Mouse (Mus musculus) liver, embryonic 14.5 days (tissue): ENCODE results near the gene Rbm6. TPM values are rescaled to one million over a fixed set of nuclear protein-coding genes. Genes with fewer than 3 reads are reported as not detected.
A peak's percentile ranks its signal among the peaks of the same experiment; 100 is the strongest.

ENCODE experiments used
- ATAC-seq: fragments of 200-750 bp; cut with Nextera tagmentation; 2 replicates; pipeline ENCODE4 v1.8.0; 2017; ENCODE audit warnings: moderate number of reproducible peaks, mild to moderate bottlenecking, moderate library complexity; ENCODE audit not compliant: insufficient read depth
- DNase-seq, 3 experiments: peaks; one replicate each; pipeline ENCODE4 v3.0.0-alpha.2; 2012 to 2013; ENCODE audit warnings: low read depth in 3 of 3, low spot score in 3 of 3
- H3K27ac ChIP-seq: fragments of 300-500 bp; sonication (generic); 2 replicates; pipeline ENCODE4 v1.5.1; 2014; ENCODE audit warnings: moderate library complexity, mild to moderate bottlenecking, control low read depth, inconsistent platforms
- H3K27me3 ChIP-seq: fragments of 300-500 bp; sonication (generic); 2 replicates; pipeline ENCODE4 v1.6.1; 2014; ENCODE audit warnings: mild to moderate bottlenecking, low read length, moderate library complexity; ENCODE audit not compliant: control insufficient read depth, insufficient read depth
- H3K36me3 ChIP-seq: fragments of 300-500 bp; sonication (generic); replicated peaks from 2 replicates; pipeline ENCODE4 v1.6.1; 2014; ENCODE audit warnings: low read depth; ENCODE audit not compliant: control insufficient read depth, insufficient read depth
- H3K4me1 ChIP-seq, 2 experiments: fragments of 200-500 bp in 1 of 2; fragments of 300-500 bp in 1 of 2; sonication (generic) in 1 of 2; replicated peaks; 2 replicates each; pipeline ENCODE4 v1.6.1; 2012 to 2014; ENCODE audit warnings: antibody characterized with exemption in 1 of 2, inconsistent platforms in 1 of 2, low read length in 1 of 2; ENCODE audit not compliant: control insufficient read depth in 2 of 2, insufficient read depth in 2 of 2
- H3K4me2 ChIP-seq: fragments of 300-500 bp; sonication (generic); 2 replicates; pipeline ENCODE4 v1.6.1; 2014; ENCODE audit warnings: low read depth, mild to moderate bottlenecking, control low read depth, moderate library complexity
- H3K4me3 ChIP-seq, 2 experiments: fragments of 200-500 bp in 1 of 2; fragments of 300-500 bp in 1 of 2; sonication (generic) in 1 of 2; 2 replicates each; pipeline ENCODE4 v1.5.1; 2012 to 2014; ENCODE audit warnings: low read depth in 2 of 2, low read length in 2 of 2, mild to moderate bottlenecking in 2 of 2, control low read depth in 1 of 2, inconsistent platforms in 1 of 2, moderate library complexity in 1 of 2; ENCODE audit not compliant: insufficient read depth in 1 of 2
- H3K9ac ChIP-seq: fragments of 300-500 bp; sonication (generic); replicated peaks from 2 replicates; pipeline ENCODE4 v1.6.1; 2014; ENCODE audit warnings: mild to moderate bottlenecking, control low read depth, moderate library complexity
- H3K9me3 ChIP-seq: fragments of 300-500 bp; sonication (generic); 2 replicates; pipeline ENCODE4 v1.6.1; 2016; ENCODE audit warnings: low read length, mixed read lengths; ENCODE audit not compliant: control insufficient read depth
- CTCF ChIP-seq: IDR thresholded peaks from 2 replicates; pipeline ENCODE4 v1.5.1; 2016; ENCODE audit warnings: antibody characterized with exemption, low read depth, control low read depth
- EP300 ChIP-seq: IDR thresholded peaks from 2 replicates; pipeline ENCODE4 v1.6.1; 2016; ENCODE audit warnings: antibody characterized with exemption, low read depth
- WGBS: fragments of 180-500 bp; shearing (Covaris S2); extraction: QIAGEN DNeasy Blood & Tissue Kit; methylation state at CpG from one replicate; pipeline ENCODE4 v1.1.7; 2014; ENCODE audit not compliant: insufficient replicate concordance; 5-methylcytosine and 5-hydroxymethylcytosine counted together
- polyA plus RNA-seq, 2 experiments: library from polyadenylated mRNA; depleted of rRNA in 1 of 2; stranded (reverse) in 1 of 2; unstranded in 1 of 2; fragments of >200 nt; fragmentation: Nextera tagmentation in 1 of 2; extraction: Ambion mirVana in 1 of 2; gene quantifications; 2 replicates each; pipeline versions ENCODE4 v1.2.1 to v1.2.3; 2012 to 2014

Rbm6 gene
- polyA plus RNA-seq, 2 experiments = 18.9 to 20.9 TPM

- ATAC-seq = no peak
- Histone ChIP-seq H3K36me3 (peaks cover 17% of the 10 kb centered on the region), H3K4me3 (no peak overlapping the region), H3K27ac (no peak overlapping the region), H3K4me1 (no peaks in the 10 kb centered on the region), H3K9ac (no peak overlapping the region), H3K9me3 (no peaks in the 10 kb centered on the region), H3K27me3 (no peaks in the 10 kb centered on the region), H3K4me2 (no peak overlapping the region)
- no peak for DNase-seq
- 81% methylated on average over 7 of the region's 7 CpGs for WGBS
- TF ChIP-seq CTCF = no peak
These were observed 24.1 kb downstream of the Rbm6 start for GRCm38 (mm10) chr9:107848922-107849321.

- WGBS = 76% methylated on average over 2 of the region's 2 CpGs
- no peak for DNase-seq
- Histone ChIP-seq H3K4me2 (no peak overlapping the region), H3K27ac (no peak overlapping the region), H3K4me3 (no peak overlapping the region), H3K9me3 (no peaks in the 10 kb centered on the region), H3K36me3 (peaks cover 12% of the 10 kb centered on the region), H3K27me3 (no peaks in the 10 kb centered on the region), H3K4me1 (no peaks in the 10 kb centered on the region), H3K9ac (no peak overlapping the region)
- no peak for TF ChIP-seq CTCF
- no peak for TF ChIP-seq EP300
- no peak for ATAC-seq
These were observed 30.3 kb downstream of the Rbm6 start for GRCm38 (mm10) chr9:107842709-107843108.

- ATAC-seq = no peak
- H3K4me2 ChIP-seq = no peak overlapping the region
These were observed 34.2 kb downstream of the Rbm6 start for GRCm38 (mm10) chr9:107838869-107839268.

GRCm38 (mm10) chr9:107833826-107834225 lies 39.2 kb downstream of the Rbm6 start:
- ATAC-seq (no peak), DNase-seq (no peak)
- Histone ChIP-seq H3K4me3 (no peak overlapping the region), H3K4me1 (no peaks in the 10 kb centered on the region; a peak in 1 of 4 replicates), H3K27ac (no peak overlapping the region), H3K27me3 (no peaks in the 10 kb centered on the region), H3K9ac (no peak overlapping the region), H3K4me2 (no peak overlapping the region), H3K9me3 (no peaks in the 10 kb centered on the region), H3K36me3 (peaks cover 17% of the 10 kb centered on the region)
- TF ChIP-seq EP300 (no peak), CTCF (no peak)
- WGBS = 76% methylated on average over 3 of the region's 3 CpGs

More at GRCm38 (mm10) chr9:107838869-107839268, 34.2 kb downstream of the Rbm6 start:
- Histone ChIP-seq H3K27me3 (no peaks in the 10 kb centered on the region), H3K4me3 (no peak overlapping the region), H3K27ac (no peak overlapping the region), H3K4me1 (no peaks in the 10 kb centered on the region), H3K9ac (no peak overlapping the region), H3K9me3 (no peaks in the 10 kb centered on the region), H3K36me3 (peaks cover 3% of the 10 kb centered on the region)
- no peak for DNase-seq
- TF ChIP-seq EP300 (no peak), CTCF (no peak)
- WGBS = 91% methylated on average over 1 of the region's 1 CpGs

- Histone ChIP-seq H3K4me3 (no peak overlapping the region), H3K4me2 (no peak overlapping the region), H3K9ac (no peak overlapping the region), H3K9me3 (no peaks in the 10 kb centered on the region), H3K27me3 (no peaks in the 10 kb centered on the region), H3K36me3 (peaks cover 16% of the 10 kb centered on the region), H3K4me1 (no peaks in the 10 kb centered on the region; a peak in 1 of 4 replicates), H3K27ac (no peak overlapping the region)
- DNase-seq (no peak), ATAC-seq (no peak)
- TF ChIP-seq CTCF = no peak
- TF ChIP-seq EP300 = no peak
These were observed 41.3 kb downstream of the Rbm6 start for GRCm38 (mm10) chr9:107831765-107832164.

GRCm38 (mm10) chr9:107812132-107812531 lies 60.9 kb downstream of the Rbm6 start:
- TF ChIP-seq CTCF = peak; percentile 12; the same call in 1 of the 2 replicates
- no peak for TF ChIP-seq EP300
- H3K27me3 ChIP-seq = no peaks in the 10 kb centered on the region
- H3K9ac ChIP-seq = no peak overlapping the region
- H3K27ac ChIP-seq = no peak overlapping the region
- ATAC-seq = no peak
- H3K9me3 ChIP-seq = no peaks in the 10 kb centered on the region
- 68% methylated on average over 1 of the region's 1 CpGs for WGBS
- no peaks in the 10 kb centered on the region for H3K4me1 ChIP-seq
- peaks cover 6% of the 10 kb centered on the region; the same call in 1 of the 2 replicates for H3K36me3 ChIP-seq
- H3K4me2 ChIP-seq = no peak overlapping the region
- H3K4me3 ChIP-seq = no peak overlapping the region
- DNase-seq = no peak
